Mouse (Mus musculus) brain, adult 10 weeks (tissue): ENCODE results near the gene Met. TPM values are rescaled to one million over a fixed set of nuclear protein-coding genes. Genes with fewer than 3 reads are reported as not detected.

ENCODE experiments used
- polyA plus RNA-seq: library from polyadenylated mRNA; stranded (reverse); fragments of 350-450 nt; fragmentation: Illumina TruSeq; extraction: RNeasy Lipid Tissue Mini Kit (QIAGEN cat#74804); gene quantifications from one replicate; pipeline ENCODE4 v1.2.3, GENCODE M21; 2015; ENCODE audit warnings: low read depth, low replicate concordance

Gene Met
- 2.9 TPM for polyA plus RNA-seq

DNA sequence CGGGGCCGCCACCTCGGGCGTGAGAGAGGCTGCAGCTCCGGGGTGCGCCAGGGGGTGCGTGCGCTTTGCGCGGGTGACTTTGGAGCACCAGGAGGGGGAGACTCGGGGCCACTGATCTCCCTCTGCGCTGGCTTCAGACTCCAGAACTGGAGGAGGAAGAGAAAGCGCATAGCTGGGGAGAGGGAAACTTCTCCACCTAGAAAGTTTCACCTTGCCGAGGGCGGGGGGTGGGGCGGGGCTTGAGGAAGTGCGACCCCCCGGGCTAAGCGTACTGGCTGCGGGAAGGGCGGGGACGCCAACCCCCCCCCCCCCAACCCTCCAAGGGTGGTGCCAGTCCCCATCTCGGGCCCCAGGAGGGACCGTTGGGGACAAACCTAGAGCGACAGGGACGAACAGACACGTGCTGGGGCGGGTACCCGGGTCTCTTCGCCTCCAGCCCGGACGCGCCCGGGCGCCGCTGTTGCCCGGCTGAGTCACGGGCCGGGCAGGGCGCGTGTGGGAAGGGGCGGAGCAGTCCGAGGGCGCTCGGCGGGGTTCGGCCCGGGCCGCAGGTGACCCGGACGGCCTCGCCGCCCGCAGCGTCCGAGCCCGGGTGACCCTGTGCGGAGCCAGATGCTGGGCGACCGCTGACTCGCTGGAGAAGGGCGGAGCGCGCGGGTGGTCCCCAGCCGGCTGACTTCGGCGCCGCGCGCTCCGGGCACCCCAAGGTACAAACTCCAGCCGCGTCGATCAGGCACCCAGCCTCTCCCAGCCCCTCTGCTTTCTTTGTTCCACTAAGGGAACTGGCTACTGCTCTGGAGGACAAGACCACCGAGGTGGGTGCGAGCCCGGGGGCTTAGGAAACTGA, at the start of gene Met:
Gene Met, plus strand, starts transcription at position 367 of the 847 bp plus-strand sequence.

Other genes with a start within 250 kb of the Met start
- 52.9 TPM for gene Cav2, start 182.6 kb upstream of the Met start, polyA plus RNA-seq
- gene Cav1, start 157.5 kb upstream of the Met start, polyA plus RNA-seq: 21.3 TPM
- 291 TPM for gene Capza2, start 172.4 kb downstream of the Met start, polyA plus RNA-seq
- gene St7, start 229.1 kb downstream of the Met start, polyA plus RNA-seq: 23.8 TPM